Mouse (Mus musculus) spleen, adult 2 months (tissue): ENCODE measurements around the gene Cox15.

Experiments used
- CTCF ChIP-seq: fragments of 200-500 bp; IDR thresholded peaks from 2 replicates; pipeline ENCODE4 v1.5.1; 2011; ENCODE audit warnings: mild to moderate bottlenecking, inconsistent platforms; ENCODE audit not compliant: insufficient read depth, insufficient read length, insufficient replicate concordance; ENCODE audit errors: extremely low read depth
- POLR2A ChIP-seq: fragments of 200-500 bp; IDR thresholded peaks from 2 replicates; pipeline ENCODE4 v1.6.1; 2011; ENCODE audit warnings: low read depth, low read length, inconsistent platforms

DNA sequence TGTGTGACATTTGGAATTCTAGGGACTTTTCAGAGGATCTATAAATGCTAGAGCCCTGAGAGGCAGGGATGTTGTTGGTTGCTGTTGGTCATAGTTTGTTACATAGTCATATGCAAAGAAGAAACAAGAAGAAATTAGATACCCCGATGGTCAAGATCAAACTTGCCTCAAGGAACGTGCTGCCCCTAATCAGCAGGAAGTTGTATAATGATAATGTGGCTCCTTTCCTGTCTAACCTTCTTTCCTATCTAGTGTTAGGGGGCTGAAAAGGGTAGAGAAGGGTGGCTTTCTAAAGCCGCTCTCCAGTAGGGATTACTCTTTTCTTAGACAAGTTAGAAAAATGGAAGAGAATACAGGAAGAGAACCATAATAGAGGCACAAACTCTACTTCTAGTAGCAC lies 7.1 kb downstream of the Cox15 start:
- no peak for TF ChIP-seq POLR2A
- TF ChIP-seq CTCF = no peak
